Mouse (Mus musculus) lung, postnatal 0 days (tissue): ENCODE data around the gene Gm11492.

Experiments
- CTCF ChIP-seq: IDR thresholded peaks from 2 replicates; pipeline ENCODE4 v1.5.1; 2016; ENCODE audit warnings: antibody characterized with exemption, mild to moderate bottlenecking
- EP300 ChIP-seq: IDR thresholded peaks from 2 replicates; pipeline ENCODE4 v1.6.1; 2016; ENCODE audit warnings: antibody characterized with exemption, mild to moderate bottlenecking, control low read depth

DNA sequence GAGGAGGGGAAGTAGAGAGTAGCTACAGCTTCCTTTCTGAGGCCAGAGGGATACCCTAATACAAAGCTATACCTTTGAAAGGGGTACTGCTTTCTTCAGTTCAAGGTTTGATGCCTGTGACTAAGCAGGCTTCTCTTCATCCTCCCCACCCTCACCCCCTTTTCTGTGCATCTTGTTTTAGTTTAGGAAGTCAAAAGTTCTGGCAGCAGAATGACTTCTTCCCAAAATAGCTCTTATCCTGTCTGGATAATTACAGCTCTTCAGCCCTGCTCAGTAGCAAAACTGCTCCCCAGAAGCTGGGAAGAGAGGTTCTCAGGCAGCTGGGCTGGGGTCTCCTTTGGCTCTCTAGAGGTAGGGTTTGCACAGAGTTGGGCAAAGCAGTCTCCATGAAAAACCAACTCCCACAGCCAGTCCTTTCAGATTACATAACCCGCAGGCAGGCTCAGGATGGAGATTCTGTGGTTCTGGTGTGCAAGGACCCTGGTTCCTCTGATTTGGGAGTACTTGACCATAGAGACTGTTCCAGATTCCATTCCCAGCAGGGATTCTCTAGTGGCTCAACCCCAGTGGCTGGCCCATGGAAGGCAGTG, 5.0 kb downstream of the Gm11492 start:
- TF ChIP-seq CTCF (no peak), EP300 (no peak)
